Mouse (Mus musculus): ENCODE results near the gene Gjc2. TPM values are rescaled to one million over a fixed set of nuclear protein-coding genes. Genes with fewer than 3 reads are reported as not detected.

Gene Gjc2
- polyA plus RNA-seq, 1 experiment: 1.7 TPM

DNA sequence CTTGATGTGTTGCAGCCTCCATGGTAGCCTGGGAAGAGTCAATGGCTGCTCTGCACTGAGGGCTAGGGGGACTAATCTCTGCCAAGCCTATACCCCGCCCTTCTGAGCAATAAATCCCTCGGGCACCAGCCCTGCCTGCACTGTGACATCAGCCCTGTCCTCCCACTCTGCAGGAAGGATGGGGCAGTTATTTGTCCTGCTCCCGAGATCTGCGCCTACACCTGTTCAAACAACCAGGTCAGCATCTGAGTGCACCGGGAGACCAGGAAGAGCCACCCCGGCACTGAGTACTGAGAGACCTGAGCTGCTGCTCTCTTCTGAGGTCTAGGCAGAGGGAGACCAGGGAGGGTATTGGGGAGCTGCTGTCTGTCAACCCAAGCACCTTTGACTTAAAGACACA, 4.7 kb upstream of the Gjc2 start:
- Histone ChIP-seq H3K4me3 (replicated peaks; ENCODE audit: extremely low read depth, low read depth, low read length) (no peak overlapping the region), H3K4me1 (ENCODE audit: control insufficient read depth, insufficient read depth, low read length) (peaks cover 7% of the 10 kb centered on the region)
- DNase-seq: no peak
- 62% methylated on average over 6 of the region's 6 CpGs for WGBS
- no peak for TF ChIP-seq CTCF (IDR thresholded peaks at IDR 0.05; ENCODE audit: insufficient read depth, low read length)
- no peak for TF ChIP-seq POLR2A (IDR thresholded peaks at IDR 0.05; ENCODE audit: borderline replicate concordance, extremely low read depth, low read depth, low read length)

DNA sequence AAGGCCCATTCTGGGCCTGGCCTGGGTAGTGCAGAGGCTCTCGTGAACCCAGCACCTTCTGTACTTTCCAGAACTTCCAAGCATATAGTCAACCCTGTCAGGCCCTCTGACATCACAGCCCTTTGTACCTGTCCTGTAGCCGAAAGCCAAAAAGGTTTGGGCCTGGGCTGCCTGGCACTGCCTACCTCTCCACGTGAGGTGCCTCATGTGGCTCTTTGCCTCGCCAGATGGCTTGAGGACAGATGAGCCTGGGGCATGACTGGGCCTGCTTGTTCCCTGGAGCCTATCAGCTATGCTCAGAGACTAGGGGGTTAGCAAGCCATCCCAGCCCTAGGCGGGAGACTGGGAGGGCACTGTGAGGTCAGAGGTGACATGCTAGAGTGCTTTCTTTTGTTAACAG, 2.5 kb upstream of the Gjc2 start:
- TF ChIP-seq CTCF (IDR thresholded peaks at IDR 0.05; ENCODE audit: insufficient read depth, low read length): no peak
- no peak for TF ChIP-seq POLR2A (IDR thresholded peaks at IDR 0.05; ENCODE audit: borderline replicate concordance, extremely low read depth, low read depth, low read length)
- DNase-seq: no peak

DNA sequence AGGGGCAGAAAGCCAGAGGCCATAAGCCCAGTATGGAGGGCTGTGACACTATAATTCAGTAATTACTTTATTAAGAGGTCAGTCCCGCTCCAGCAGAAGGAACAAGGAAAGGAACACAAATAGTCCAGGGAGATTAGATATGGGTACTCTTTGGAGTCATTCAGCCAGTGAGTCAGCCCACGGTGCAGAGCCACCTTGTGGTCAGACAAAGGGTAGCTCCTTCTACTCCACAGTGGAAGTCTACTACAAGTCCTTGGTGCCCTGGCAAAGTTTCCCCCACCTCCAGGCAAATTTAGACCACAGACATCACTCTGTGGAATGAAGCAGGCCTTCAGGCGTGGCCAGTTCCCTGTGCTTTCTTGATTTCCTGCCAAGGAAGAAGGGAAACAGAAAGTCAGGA, 808 bp upstream of the Gjc2 start:
- TF ChIP-seq CTCF (IDR thresholded peaks at IDR 0.05; ENCODE audit: insufficient read depth, low read length): peak; percentile 91
- no peak for TF ChIP-seq POLR2A (IDR thresholded peaks at IDR 0.05; ENCODE audit: borderline replicate concordance, extremely low read depth, low read depth, low read length)
- Histone ChIP-seq H3K4me1 (ENCODE audit: control insufficient read depth, insufficient read depth, low read length) (peaks cover 7% of the 10 kb centered on the region), H3K4me3 (replicated peaks; ENCODE audit: extremely low read depth, low read depth, low read length) (no peak overlapping the region)
- DNase-seq: peak; percentile 45
- WGBS: 13% methylated on average over 3 of the region's 3 CpGs

More for the DNA sequence above, 2.5 kb upstream of the Gjc2 start:
- H3K4me1 ChIP-seq (ENCODE audit: control insufficient read depth, insufficient read depth, low read length): peaks cover 7% of the 10 kb centered on the region
- 87% methylated on average over 5 of the region's 5 CpGs for WGBS
- H3K4me3 ChIP-seq (replicated peaks; ENCODE audit: extremely low read depth, low read depth, low read length): no peak overlapping the region

DNA sequence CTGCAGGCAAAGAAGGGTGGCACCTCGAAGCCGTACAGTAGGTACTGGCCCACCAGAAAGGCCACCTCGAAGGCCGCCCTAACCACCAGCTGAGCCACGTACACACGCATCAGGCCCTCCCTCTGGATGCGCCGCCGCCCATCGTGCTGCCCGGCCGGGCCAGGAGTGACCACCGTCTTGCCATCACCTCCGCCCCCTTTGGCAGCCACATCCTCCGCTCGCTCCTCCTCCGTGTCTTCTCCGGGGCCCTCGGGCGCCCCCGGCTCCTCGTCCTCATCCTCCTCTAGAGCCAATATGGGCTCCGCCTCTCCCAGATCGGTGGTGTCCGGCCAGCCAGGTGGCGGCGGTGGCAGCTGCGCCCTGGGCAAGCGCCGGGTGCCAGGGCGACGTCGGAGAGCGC, 6.1 kb downstream of the Gjc2 start:
- no peak for DNase-seq
- Histone ChIP-seq H3K4me3 (replicated peaks; ENCODE audit: extremely low read depth, low read depth, low read length) (no peak overlapping the region), H3K4me1 (ENCODE audit: control insufficient read depth, insufficient read depth, low read length) (no peaks in the 10 kb centered on the region)
- 14% methylated on average over 34 of the region's 34 CpGs for WGBS
- TF ChIP-seq POLR2A (IDR thresholded peaks at IDR 0.05; ENCODE audit: borderline replicate concordance, extremely low read depth, low read depth, low read length) (no peak), CTCF (IDR thresholded peaks at IDR 0.05; ENCODE audit: insufficient read depth, low read length) (no peak)

DNA sequence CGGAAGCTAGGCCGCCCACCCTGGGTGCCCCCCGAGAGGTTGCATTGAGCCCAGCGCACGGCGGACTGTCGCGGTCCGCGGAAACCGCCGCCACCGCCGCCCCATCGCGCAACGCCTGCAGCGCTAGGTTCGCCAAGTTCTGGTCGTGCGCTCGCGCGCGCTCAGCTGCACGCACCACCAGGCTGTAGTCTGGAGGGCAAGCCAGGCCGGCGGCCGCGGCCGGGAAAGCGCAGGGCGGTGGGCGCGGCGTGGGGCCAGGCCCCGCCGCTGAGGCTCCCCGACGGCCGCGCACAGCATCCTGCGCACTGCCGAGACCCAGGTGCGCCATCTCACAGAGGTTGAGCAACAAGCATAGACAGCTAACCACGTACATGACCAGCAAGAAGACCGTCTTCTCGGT, 6.5 kb downstream of the Gjc2 start:
- WGBS: 5% methylated on average over 48 of the region's 48 CpGs
- TF ChIP-seq POLR2A (IDR thresholded peaks at IDR 0.05; ENCODE audit: borderline replicate concordance, extremely low read depth, low read depth, low read length): no peak
- TF ChIP-seq CTCF (IDR thresholded peaks at IDR 0.05; ENCODE audit: insufficient read depth, low read length): no peak
- DNase-seq: no peak
- no peaks in the 10 kb centered on the region for H3K4me1 ChIP-seq (ENCODE audit: control insufficient read depth, insufficient read depth, low read length)
- no peak overlapping the region for H3K4me3 ChIP-seq (replicated peaks; ENCODE audit: extremely low read depth, low read depth, low read length)

DNA sequence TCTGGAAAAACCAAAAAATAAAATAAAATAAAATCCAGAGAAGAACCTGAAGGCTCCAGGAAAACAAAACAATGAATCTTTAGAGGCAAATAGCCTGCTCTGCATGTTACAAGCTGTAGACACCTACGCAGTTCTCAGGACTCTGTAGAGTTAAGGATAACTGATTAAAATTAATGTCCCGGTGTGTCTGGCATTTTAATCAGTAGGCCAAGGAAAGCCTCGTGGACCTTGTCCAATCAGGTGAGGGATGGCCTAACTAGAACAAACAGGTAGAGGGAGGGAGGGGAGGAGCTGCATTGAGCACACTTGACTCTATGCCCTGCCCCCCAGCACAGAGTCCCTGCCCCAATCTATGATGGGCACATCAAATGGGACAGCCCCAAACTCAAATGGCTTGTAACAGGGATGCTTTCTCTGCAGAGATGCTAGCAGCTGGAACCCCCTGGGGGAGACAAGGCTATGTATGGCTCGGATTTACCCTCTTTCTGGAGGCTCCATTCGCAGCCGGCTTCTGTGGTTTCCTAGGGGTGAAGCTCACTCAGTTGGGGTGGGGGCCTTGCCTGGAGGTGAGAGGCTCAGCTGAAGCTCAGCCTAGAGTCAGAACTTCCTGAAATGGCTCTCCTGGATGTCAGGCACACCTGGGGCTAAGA, 8.7 kb downstream of the Gjc2 start:
- DNase-seq: no peak
- TF ChIP-seq POLR2A (IDR thresholded peaks at IDR 0.05; ENCODE audit: borderline replicate concordance, extremely low read depth, low read depth, low read length) (no peak), CTCF (IDR thresholded peaks at IDR 0.05; ENCODE audit: insufficient read depth, low read length) (no peak)
- Histone ChIP-seq H3K4me3 (replicated peaks; ENCODE audit: extremely low read depth, low read depth, low read length) (no peak overlapping the region), H3K4me1 (ENCODE audit: control insufficient read depth, insufficient read depth, low read length) (no peaks in the 10 kb centered on the region)
- 67% methylated on average over 6 of the region's 6 CpGs for WGBS

DNA sequence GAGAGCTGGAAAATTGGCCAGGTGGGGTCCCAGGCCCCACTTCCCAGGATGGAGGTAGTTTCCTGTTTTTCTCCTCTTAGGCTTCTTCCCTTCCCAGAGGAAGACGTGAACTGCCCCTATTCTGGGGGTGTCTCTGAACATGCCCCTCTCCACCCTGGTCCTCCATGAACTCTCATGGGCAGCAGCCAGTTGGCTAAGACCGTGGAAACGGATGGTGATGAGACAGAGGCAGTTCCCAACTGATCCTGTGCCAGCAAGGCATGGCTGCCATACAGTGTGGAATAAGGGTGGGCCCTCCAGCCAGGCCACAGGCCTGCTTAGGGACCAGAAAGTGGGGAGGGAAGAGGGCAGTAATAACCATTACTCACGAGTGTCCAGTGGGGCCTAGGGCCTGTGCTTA, 12.5 kb downstream of the Gjc2 start:
- Histone ChIP-seq H3K4me3 (replicated peaks; ENCODE audit: extremely low read depth, low read depth, low read length) (no peak overlapping the region), H3K4me1 (ENCODE audit: control insufficient read depth, insufficient read depth, low read length) (no peaks in the 10 kb centered on the region)
- 64% methylated on average over 4 of the region's 4 CpGs for WGBS
- DNase-seq: no peak
- TF ChIP-seq CTCF (IDR thresholded peaks at IDR 0.05; ENCODE audit: insufficient read depth, low read length) (no peak), POLR2A (IDR thresholded peaks at IDR 0.05; ENCODE audit: borderline replicate concordance, extremely low read depth, low read depth, low read length) (no peak)

DNA sequence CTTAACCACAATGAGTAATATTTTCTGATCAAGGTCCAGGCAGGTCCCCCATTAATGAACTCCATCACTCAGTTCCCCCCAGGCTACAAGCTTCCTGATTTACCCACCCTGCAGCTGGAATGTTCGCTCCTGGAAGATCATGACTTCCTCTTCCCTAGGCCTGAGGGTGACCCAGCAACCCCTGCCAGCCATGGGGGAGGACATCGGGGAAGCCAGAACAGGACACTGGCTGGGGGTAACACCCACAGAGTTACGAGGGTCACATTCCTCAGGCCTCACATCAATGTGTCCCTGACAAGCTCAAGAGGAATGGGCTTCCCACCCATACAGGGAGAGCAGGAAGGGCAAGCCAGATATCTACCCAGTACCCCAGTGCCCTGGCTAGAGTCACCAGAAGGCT, 13.2 kb downstream of the Gjc2 start:
- 48% methylated on average over 3 of the region's 3 CpGs for WGBS
- TF ChIP-seq POLR2A (IDR thresholded peaks at IDR 0.05; ENCODE audit: borderline replicate concordance, extremely low read depth, low read depth, low read length) (no peak), CTCF (IDR thresholded peaks at IDR 0.05; ENCODE audit: insufficient read depth, low read length) (no peak)
- H3K4me3 ChIP-seq (replicated peaks; ENCODE audit: extremely low read depth, low read depth, low read length): no peak overlapping the region

DNA sequence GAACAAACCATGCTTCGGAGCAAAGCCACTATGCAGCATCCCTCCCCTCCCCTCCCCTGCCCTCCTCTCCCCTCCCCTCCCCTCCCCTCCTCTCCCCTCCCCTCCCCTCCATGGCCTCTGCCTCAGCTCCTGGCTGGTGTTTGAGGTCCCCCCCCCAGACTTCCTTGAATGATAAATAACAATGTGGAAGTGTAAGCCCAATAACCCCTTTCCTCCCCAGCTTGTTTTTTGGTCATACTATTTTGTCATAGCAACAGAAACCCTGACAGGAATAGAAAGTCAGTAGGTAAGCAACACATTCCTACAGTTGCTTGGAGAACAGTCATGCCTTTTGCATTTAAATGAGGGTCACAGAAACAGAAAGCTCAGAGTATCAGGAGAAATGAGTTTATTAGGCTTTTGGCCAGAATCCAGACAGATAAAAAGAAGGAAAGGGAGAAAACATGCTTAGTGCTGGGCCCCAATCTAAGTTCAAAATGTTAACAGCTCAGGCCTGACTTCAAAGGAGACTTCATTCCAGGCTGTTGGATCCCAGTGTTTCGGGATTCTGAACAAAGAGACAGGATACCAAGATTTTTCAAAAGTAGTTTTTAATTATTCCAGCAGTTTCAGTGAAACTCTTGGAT, 17.3 kb downstream of the Gjc2 start:
- WGBS: 57% methylated on average over 2 of the region's 2 CpGs
- TF ChIP-seq POLR2A (IDR thresholded peaks at IDR 0.05; ENCODE audit: borderline replicate concordance, extremely low read depth, low read depth, low read length) (no peak), CTCF (IDR thresholded peaks at IDR 0.05; ENCODE audit: insufficient read depth, low read length) (no peak)
- no peak overlapping the region for H3K4me3 ChIP-seq (replicated peaks; ENCODE audit: extremely low read depth, low read depth, low read length)
- no peaks in the 10 kb centered on the region for H3K4me1 ChIP-seq (ENCODE audit: control insufficient read depth, insufficient read depth, low read length)
- DNase-seq: no peak

More for the DNA sequence above, 13.2 kb downstream of the Gjc2 start:
- DNase-seq: no peak
- H3K4me1 ChIP-seq (ENCODE audit: control insufficient read depth, insufficient read depth, low read length): no peaks in the 10 kb centered on the region

DNA sequence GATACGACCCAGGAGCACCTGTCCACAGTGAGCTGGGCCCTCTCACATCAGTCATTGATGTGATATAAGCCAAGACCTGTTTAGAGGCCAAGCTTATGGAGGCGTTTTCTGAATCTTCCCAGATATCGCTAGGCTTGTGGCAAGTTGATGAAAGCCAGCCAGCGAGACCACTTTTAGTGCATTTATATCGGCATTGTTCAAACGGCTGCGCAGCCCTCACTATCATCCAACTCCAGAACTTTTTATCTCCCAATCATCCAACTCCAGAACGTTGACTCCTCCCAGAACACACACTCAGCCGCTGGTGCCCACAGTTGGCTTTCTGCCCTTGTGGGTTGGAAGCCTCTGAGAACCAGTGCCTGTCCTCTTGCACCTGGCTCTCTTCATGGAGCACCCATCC, 18.6 kb downstream of the Gjc2 start:
- Histone ChIP-seq H3K4me1 (ENCODE audit: control insufficient read depth, insufficient read depth, low read length) (no peaks in the 10 kb centered on the region), H3K4me3 (replicated peaks; ENCODE audit: extremely low read depth, low read depth, low read length) (no peak overlapping the region)
- DNase-seq: no peak
- TF ChIP-seq POLR2A (IDR thresholded peaks at IDR 0.05; ENCODE audit: borderline replicate concordance, extremely low read depth, low read depth, low read length) (no peak), CTCF (IDR thresholded peaks at IDR 0.05; ENCODE audit: insufficient read depth, low read length) (no peak)
- 72% methylated on average over 9 of the region's 9 CpGs for WGBS
